Mouse (Mus musculus) layer of hippocampus, adult 2 months (tissue): ENCODE results near the gene Nmd3. TPM values are rescaled to one million over a fixed set of nuclear protein-coding genes. Genes with fewer than 3 reads are reported as not detected.

Experiments
- DNase-seq, 2 experiments: peaks; one replicate each; pipeline ENCODE4 v3.0.0; 2022; ENCODE audit warnings: low spot score in 2 of 2
- H3K27ac ChIP-seq: fragments of 200-600 bp; 2 replicates; pipeline ENCODE4 v1.8.1; 2022
- H3K4me3 ChIP-seq: fragments of 200-600 bp; 2 replicates; pipeline ENCODE4 v1.8.1; 2022; ENCODE audit warnings: mild to moderate bottlenecking
- CTCF ChIP-seq: fragments of 200-600 bp; conservative IDR thresholded peaks from 2 replicates; pipeline ENCODE4 v1.8.1; 2022; ENCODE audit warnings: antibody characterized with exemption, mild to moderate bottlenecking, moderate library complexity
- total RNA-seq, 2 experiments: library from RNA; stranded (reverse); gene quantifications; 2 replicates each; pipeline ENCODE4 v1.2.3; 2021

The Nmd3 gene
- total RNA-seq, 2 experiments from 2014 or later, result 45.0 to 50.0 TPM

DNA sequence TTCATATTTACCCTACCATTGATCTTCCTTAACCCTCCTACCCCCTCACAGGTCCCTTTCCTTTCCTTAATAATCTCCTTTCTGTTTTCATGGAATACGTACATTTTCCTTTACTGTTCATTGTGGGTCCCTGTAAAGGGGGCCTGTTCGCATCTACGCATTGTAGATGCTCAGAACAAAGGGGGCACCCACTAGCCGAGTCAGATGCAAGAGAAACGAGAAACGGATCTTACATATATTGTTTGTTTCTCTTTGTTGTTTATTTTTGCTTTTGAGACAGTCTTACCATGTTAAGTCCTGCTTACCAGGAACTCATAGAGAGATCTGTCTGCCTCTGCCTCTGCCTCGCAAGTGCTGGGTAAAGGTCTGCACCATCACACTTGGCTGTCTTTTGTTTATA is 1.4 kb downstream of the Nmd3 start:
- peak overlapping the region; percentile 88; the same call in 1 of the 2 replicates for H3K27ac ChIP-seq
- TF ChIP-seq CTCF, result no peak
- peak overlapping the region; percentile 83 for H3K4me3 ChIP-seq
- no peak for DNase-seq

DNA sequence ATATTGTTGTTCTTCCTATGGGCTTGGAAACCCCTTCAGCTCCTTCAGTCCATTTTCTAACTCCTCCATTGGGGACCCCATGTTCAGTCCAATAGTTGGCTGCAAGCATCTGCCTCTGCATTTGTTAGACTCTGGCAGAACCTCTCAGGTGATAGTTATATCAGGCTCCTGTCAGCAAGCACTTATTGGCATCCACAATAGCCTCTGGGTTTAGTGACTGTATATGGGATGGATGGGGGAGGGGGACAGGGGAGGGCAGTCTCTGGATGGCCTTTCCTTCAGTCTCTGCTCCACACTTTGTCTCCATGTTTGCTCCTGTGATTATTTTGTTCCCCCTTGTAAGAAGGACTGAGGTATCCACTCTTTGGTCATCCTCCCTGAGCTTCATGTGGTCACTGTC is 9.1 kb downstream of the Nmd3 start:
- DNase-seq, result no peak
- H3K27ac ChIP-seq, result no peak overlapping the region
- H3K4me3 ChIP-seq, result no peak overlapping the region
- TF ChIP-seq CTCF, result no peak

- Histone ChIP-seq H3K4me3 (no peak overlapping the region), H3K27ac (no peak overlapping the region)
- no peak for TF ChIP-seq CTCF
- DNase-seq, result no peak
These were observed 12.2 kb downstream of the Nmd3 start for GRCm38 (mm10) chr3:69733939-69734338.

DNA sequence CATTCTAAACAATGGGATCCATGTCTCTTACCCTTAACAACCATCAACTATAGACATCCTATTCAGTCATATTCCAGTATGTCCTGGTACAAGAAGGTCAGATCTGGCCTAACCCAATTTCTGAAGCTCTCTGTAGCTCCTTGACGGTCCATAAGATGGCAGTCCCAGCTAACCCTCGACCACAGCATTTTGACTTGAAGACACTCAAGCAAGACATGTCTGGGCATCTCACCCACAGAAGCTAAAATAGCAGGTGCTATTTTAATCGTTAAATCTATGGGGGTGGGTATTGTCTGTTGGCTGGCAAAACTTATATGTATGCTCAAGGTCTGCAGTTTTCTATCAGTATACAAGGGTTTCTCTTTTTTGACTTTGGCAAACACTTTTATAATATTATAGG is 33.4 kb downstream of the Nmd3 start:
- Histone ChIP-seq H3K4me3 (no peak overlapping the region), H3K27ac (no peak overlapping the region)
- TF ChIP-seq CTCF, result peak; percentile 20
- no peak for DNase-seq

DNA sequence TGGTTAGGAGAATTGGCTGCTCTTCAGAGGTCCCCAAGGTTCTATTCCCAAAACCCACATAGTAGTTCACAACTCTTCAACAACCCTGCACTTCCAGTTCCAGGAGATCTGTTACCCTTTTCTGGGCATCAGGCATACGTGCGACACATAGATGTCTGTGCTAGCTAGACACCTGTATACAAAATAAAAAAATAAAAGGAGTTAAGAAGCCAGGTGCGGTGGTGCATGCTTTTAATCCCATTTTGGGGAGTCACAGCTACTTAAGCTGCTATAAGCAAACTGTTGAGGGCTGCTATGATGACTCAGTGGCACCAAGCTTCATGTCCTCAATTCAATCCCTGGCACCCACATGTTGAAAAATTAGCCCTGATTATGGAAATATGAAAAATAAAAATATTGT is 34.2 kb downstream of the Nmd3 start:
- H3K27ac ChIP-seq, result no peak overlapping the region
- no peak overlapping the region for H3K4me3 ChIP-seq
- no peak for DNase-seq
- TF ChIP-seq CTCF, result no peak

DNA sequence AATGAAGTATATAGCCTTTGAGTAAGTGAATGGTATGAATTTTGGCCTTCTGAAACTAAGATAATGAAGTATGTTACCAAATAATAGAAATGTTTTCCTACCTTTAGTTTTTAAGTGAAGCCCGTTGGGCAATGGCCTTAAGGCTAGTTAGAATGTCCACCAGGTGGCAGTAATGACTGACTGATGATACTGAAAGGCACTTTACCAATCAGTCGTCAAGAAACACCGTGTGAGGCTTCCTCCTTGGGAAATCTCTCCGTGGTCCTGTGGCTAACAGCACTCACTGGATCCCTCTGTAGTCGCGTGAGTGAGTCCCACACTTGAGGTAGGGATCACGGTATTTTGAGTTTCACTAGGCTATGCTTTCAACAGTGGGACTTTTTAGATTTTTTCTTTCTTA is 34.7 kb downstream of the Nmd3 start:
- Histone ChIP-seq H3K4me3 (no peak overlapping the region), H3K27ac (no peak overlapping the region)
- peak; percentile 97 for TF ChIP-seq CTCF
- peak; percentile 64 to 73 for DNase-seq

DNA sequence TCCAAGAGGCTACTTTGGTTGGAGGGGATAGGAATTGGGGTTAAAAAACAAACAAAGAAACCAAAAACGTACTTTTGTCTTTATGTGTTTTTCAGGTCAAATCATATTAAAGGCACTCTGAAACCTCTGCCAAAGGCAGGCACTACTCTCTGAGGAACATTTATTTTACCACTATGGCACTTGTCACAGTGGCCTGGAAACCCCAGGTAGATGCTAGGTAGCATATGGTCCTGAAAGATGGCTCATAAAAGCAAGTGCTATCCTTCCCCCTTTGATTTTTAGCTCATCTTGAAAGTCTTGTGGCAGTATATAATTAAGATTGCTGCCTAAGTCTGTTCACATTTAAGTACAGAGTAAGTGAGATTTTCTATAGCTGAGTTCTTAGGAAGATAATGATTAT is 35.7 kb downstream of the Nmd3 start:
- H3K4me3 ChIP-seq, result no peak overlapping the region
- no peak for DNase-seq
- no peak overlapping the region for H3K27ac ChIP-seq
- no peak for TF ChIP-seq CTCF

- no peak overlapping the region for H3K27ac ChIP-seq
- no peak for TF ChIP-seq CTCF
- no peak overlapping the region for H3K4me3 ChIP-seq
- DNase-seq, result no peak
These were observed 38.3 kb downstream of the Nmd3 start for GRCm38 (mm10) chr3:69760081-69760480.

DNA sequence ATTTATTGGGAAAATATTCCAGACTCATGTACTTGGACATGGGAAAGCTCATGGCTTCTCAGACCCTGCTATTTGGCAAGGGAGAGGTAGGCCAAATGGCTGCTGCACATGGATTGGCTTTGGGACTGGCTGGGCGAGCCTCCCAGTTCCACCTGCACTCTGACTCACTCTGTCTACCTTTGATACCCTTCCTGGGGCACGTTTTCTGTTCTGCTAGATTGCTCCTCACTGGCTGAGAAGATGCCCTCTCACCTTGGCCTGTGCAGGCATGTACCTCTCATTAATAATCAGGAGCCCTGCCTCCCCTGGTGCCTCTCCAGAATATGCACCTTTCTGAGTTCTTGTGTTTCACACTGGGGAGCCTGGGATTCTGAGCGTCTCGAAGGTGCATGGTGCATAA is 39.4 kb downstream of the Nmd3 start:
- Histone ChIP-seq H3K4me3 (no peak overlapping the region), H3K27ac (no peak overlapping the region)
- DNase-seq, result no peak
- no peak for TF ChIP-seq CTCF

DNA sequence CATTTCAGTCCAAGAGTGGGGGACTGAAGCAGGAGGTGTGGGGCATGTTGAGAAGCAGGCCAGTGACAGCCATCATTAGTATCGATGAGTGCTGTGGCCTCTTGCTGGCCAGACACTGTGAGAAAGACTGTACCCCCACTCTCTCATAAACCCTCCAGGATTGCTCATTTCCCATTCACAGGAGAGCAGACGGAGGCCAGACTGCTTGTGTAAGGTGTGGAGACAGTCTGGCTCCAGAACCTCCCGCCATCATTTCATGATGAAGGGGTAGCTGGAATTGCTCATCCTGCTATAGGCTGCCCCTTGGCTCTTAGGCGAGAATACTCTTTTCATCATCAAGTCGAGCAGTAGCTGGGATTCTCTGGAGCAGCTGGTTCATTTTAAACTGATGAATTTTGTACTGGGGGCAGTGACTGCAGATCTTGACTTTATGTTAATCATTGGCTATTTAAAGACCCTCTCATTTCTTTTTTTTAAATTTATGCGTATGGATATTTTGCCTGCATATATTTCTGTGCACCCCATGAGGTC is 41.1 kb downstream of the Nmd3 start:
- no peak for DNase-seq
- H3K27ac ChIP-seq, result no peak overlapping the region
- no peak for TF ChIP-seq CTCF
- H3K4me3 ChIP-seq, result no peak overlapping the region

GRCm38 (mm10) chr3:69763630-69764565 is 42.1 kb downstream of the Nmd3 start:
- Histone ChIP-seq H3K27ac (no peak overlapping the region), H3K4me3 (no peak overlapping the region)
- TF ChIP-seq CTCF, result no peak
- DNase-seq, result no peak

DNA sequence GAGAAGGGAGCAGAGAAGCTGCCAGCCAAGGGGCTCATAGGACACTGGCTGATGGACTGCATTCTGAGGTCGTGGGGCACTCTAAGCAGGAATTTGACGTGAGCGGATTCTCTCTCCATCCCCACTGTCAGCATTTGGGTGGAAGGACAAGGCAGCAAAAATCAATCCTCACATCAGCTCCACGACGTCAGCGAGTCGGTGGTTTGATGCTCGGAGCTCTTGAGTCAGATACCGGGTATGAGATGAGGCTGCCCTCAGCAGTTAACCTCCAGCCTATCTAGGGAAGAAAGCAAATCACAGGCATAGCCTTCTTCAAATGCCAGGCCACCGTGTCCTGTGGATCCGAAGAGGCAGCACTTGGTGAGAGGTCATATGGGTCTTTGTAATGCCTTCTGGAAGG is 43.4 kb downstream of the Nmd3 start:
- Histone ChIP-seq H3K4me3 (no peak overlapping the region), H3K27ac (no peak overlapping the region)
- TF ChIP-seq CTCF, result no peak
- DNase-seq, result no peak

- Histone ChIP-seq H3K27ac (no peak overlapping the region), H3K4me3 (no peak overlapping the region)
- no peak for TF ChIP-seq CTCF
- DNase-seq, result no peak
These were observed 47.4 kb downstream of the Nmd3 start for GRCm38 (mm10) chr3:69769150-69769549.

- TF ChIP-seq CTCF, result no peak
- no peak overlapping the region for H3K27ac ChIP-seq
- no peak for DNase-seq
- H3K4me3 ChIP-seq, result no peak overlapping the region
These were observed 51.6 kb downstream of the Nmd3 start for GRCm38 (mm10) chr3:69773356-69773755.
